ENCODE assay signal across 17 mouse cellular contexts in genomic region chr10:43100513-43100912, GRCm38 (mm10).
DNase-seq lines count a peak whose midpoint lies in the region; ATAC-seq and TF ChIP-seq lines count a peak whose summit lies in the region.
"Had no signal": no experiment of that assay in that cellular context is flagged by ENCODE, and none has a peak within 500 bp of the region (broad histone marks: within the 10 kb centered on the region; RNA-seq: fewer than 3 reads in every experiment).

No protein-coding gene starts in this region.

- H3K4me3 ChIP-seq in hindbrain, postnatal 0 days (ENCODE audit: low read length) = no peak overlapping the region
- H3K4me3 ChIP-seq in hindbrain, embryonic 11.5 days (ENCODE audit: low read depth, low read length) = no peak overlapping the region
- H3K4me3 ChIP-seq in midbrain, embryonic 10.5 days = no peak overlapping the region
- H3K4me3 ChIP-seq in midbrain, postnatal 0 days (ENCODE audit: low read depth, low read length) = no peak overlapping the region
- no peak overlapping the region for H3K4me3 ChIP-seq in intestine, embryonic 15.5 days (replicated peaks)
- H3K4me3 ChIP-seq: embryonic facial prominence, embryonic 15.5 days; neural tube, embryonic 12.5 days had no signal

- no peaks in the 10 kb centered on the region for H3K36me3 ChIP-seq in hindbrain, postnatal 0 days (ENCODE audit: insufficient read depth, low read length)
- no peaks in the 10 kb centered on the region for H3K36me3 ChIP-seq in hindbrain, embryonic 11.5 days (ENCODE audit: control insufficient read depth, insufficient read depth, low read length)
- H3K36me3 ChIP-seq in midbrain, embryonic 10.5 days = no peaks in the 10 kb centered on the region
- no peaks in the 10 kb centered on the region for H3K36me3 ChIP-seq in midbrain, postnatal 0 days (ENCODE audit: insufficient read depth, low read length)
- no peaks in the 10 kb centered on the region for H3K36me3 ChIP-seq in intestine, embryonic 15.5 days
- H3K36me3 ChIP-seq: embryonic facial prominence, embryonic 15.5 days; neural tube, embryonic 12.5 days had no signal

- TF ChIP-seq CTCF in hindbrain, postnatal 0 days (IDR thresholded peaks at IDR 0.05; ENCODE audit: low read depth) = no peak
- TF ChIP-seq CTCF in midbrain, postnatal 0 days (IDR thresholded peaks at IDR 0.05) = no peak

- no peak for DNase-seq in hindbrain, postnatal 0 days (ENCODE audit: low spot score)
- no peak for DNase-seq in hindbrain, embryonic 11.5 days (ENCODE audit: low spot score)
- DNase-seq in embryo, embryonic 11 days = peak; percentile 32
- DNase-seq in midbrain, embryonic 10.5 days (ENCODE audit: low spot score) = no peak
- no peak for DNase-seq in midbrain, postnatal 0 days (ENCODE audit: low spot score)
- DNase-seq: adrenal gland, postnatal 10 days; cerebellum, adult 9-11 months; kidney, adult 9 months; layer of hippocampus, postnatal 36 days; left cerebral cortex, postnatal 4 days; liver; thymus, postnatal 25 days had no signal

- ATAC-seq in hindbrain, postnatal 0 days = no peak
- ATAC-seq in hindbrain, embryonic 11.5 days (ENCODE audit: low FRiP score) = no peak
- no peak for ATAC-seq in midbrain, postnatal 0 days (ENCODE audit: low FRiP score)
- ATAC-seq in intestine, embryonic 15.5 days = no peak
- no peak for ATAC-seq in megakaryocyte-erythroid progenitor cell, adult 5-6 weeks (replicated peaks; ENCODE audit: low FRiP score, low TSS enrichment, poor library complexity, severe bottlenecking)
- ATAC-seq: lung, postnatal 0 days had no signal

- H3K9me3 ChIP-seq in hindbrain, postnatal 0 days (ENCODE audit: low read length) = no peaks in the 10 kb centered on the region
- no peaks in the 10 kb centered on the region for H3K9me3 ChIP-seq in hindbrain, embryonic 11.5 days (ENCODE audit: control insufficient read depth, low read length)
- H3K9me3 ChIP-seq in midbrain, embryonic 10.5 days (replicated peaks) = no peaks in the 10 kb centered on the region
- H3K9me3 ChIP-seq in midbrain, postnatal 0 days (ENCODE audit: low read length) = no peaks in the 10 kb centered on the region
- H3K9me3 ChIP-seq in intestine, embryonic 15.5 days = no peaks in the 10 kb centered on the region
- H3K9me3 ChIP-seq: embryonic facial prominence, embryonic 15.5 days; neural tube, embryonic 12.5 days had no signal

- peak overlapping the region; percentile 36; the same call in 1 of the 2 replicates for H3K27ac ChIP-seq in hindbrain, postnatal 0 days
- no peak overlapping the region for H3K27ac ChIP-seq in hindbrain, embryonic 11.5 days (ENCODE audit: low read depth, low read length)
- H3K27ac ChIP-seq in midbrain, embryonic 10.5 days (replicated peaks) = 0 out of 2 replicates have a peak overlapping the region, but pooled peaks have one; percentile 17
- no peak overlapping the region for H3K27ac ChIP-seq in midbrain, postnatal 0 days (ENCODE audit: low read depth, low read length)
- no peak overlapping the region for H3K27ac ChIP-seq in intestine, embryonic 15.5 days
- H3K27ac ChIP-seq: embryonic facial prominence, embryonic 15.5 days; neural tube, embryonic 12.5 days had no signal

- no peak overlapping the region for H3K4me2 ChIP-seq in hindbrain, postnatal 0 days (ENCODE audit: low read depth, low read length)
- H3K4me2 ChIP-seq in hindbrain, embryonic 11.5 days (replicated peaks; ENCODE audit: low read depth, low read length) = no peak overlapping the region
- no peak overlapping the region for H3K4me2 ChIP-seq in midbrain, postnatal 0 days (ENCODE audit: low read depth, low read length, poor library complexity, severe bottlenecking)
- no peak overlapping the region for H3K4me2 ChIP-seq in intestine, embryonic 15.5 days (replicated peaks)
- H3K4me2 ChIP-seq: embryonic facial prominence, embryonic 15.5 days; neural tube, embryonic 12.5 days had no signal

- peaks cover 8% of the 10 kb centered on the region; the same call in 1 of the 2 replicates for H3K4me1 ChIP-seq in hindbrain, postnatal 0 days (ENCODE audit: insufficient read depth, low read length)
- peaks cover 8% of the 10 kb centered on the region; the same call in 1 of the 2 replicates for H3K4me1 ChIP-seq in hindbrain, embryonic 11.5 days (replicated peaks; ENCODE audit: control insufficient read depth, insufficient read depth, low read length)
- H3K4me1 ChIP-seq in midbrain, embryonic 10.5 days = peaks cover 81% of the 10 kb centered on the region
- peaks cover 16% of the 10 kb centered on the region for H3K4me1 ChIP-seq in midbrain, postnatal 0 days (ENCODE audit: insufficient read depth, low read length)
- no peaks in the 10 kb centered on the region for H3K4me1 ChIP-seq in intestine, embryonic 15.5 days (replicated peaks)
- H3K4me1 ChIP-seq: embryonic facial prominence, embryonic 15.5 days had no signal

- WGBS in hindbrain, postnatal 0 days = 44% methylated on average over 5 of the region's 5 CpGs
- WGBS in hindbrain, embryonic 11.5 days = 44% methylated on average over 5 of the region's 5 CpGs
- WGBS in midbrain, embryonic 10.5 days = 43% methylated on average over 5 of the region's 5 CpGs
- 39% methylated on average over 5 of the region's 5 CpGs for WGBS in midbrain, postnatal 0 days
- 58% methylated on average over 5 of the region's 5 CpGs for WGBS in intestine, embryonic 15.5 days

- H3K9ac ChIP-seq in hindbrain, postnatal 0 days (replicated peaks; ENCODE audit: low read length) = no peak overlapping the region
- no peak overlapping the region for H3K9ac ChIP-seq in hindbrain, embryonic 11.5 days (ENCODE audit: low read depth, low read length)
- H3K9ac ChIP-seq in midbrain, postnatal 0 days (replicated peaks; ENCODE audit: low read length, poor library complexity, severe bottlenecking) = 0 out of 2 replicates have a peak overlapping the region, but pooled peaks have one; percentile 5
- H3K9ac ChIP-seq in intestine, embryonic 15.5 days = no peak overlapping the region
- H3K9ac ChIP-seq: embryonic facial prominence, embryonic 15.5 days; neural tube, embryonic 12.5 days had no signal

- no peaks in the 10 kb centered on the region for H3K27me3 ChIP-seq in hindbrain, postnatal 0 days (ENCODE audit: insufficient read depth, low read length)
- no peaks in the 10 kb centered on the region for H3K27me3 ChIP-seq in hindbrain, embryonic 11.5 days (ENCODE audit: control insufficient read depth, insufficient read depth, low read length)
- no peaks in the 10 kb centered on the region for H3K27me3 ChIP-seq in midbrain, embryonic 10.5 days (ENCODE audit: low read depth, poor library complexity, severe bottlenecking)
- no peaks in the 10 kb centered on the region for H3K27me3 ChIP-seq in midbrain, postnatal 0 days (ENCODE audit: insufficient read depth, low read length)
- no peaks in the 10 kb centered on the region for H3K27me3 ChIP-seq in intestine, embryonic 15.5 days (replicated peaks)
- H3K27me3 ChIP-seq: embryonic facial prominence, embryonic 15.5 days; neural tube, embryonic 12.5 days had no signal

Comparison
In these comparisons a context has a peak if more than half of its experiments do, and no peak if none do; other contexts are left out.
1. H3K27ac ChIP-seq: peak in hindbrain, postnatal 0 days (single experiment) and midbrain, embryonic 10.5 days (single experiment); none in hindbrain, embryonic 11.5 days (single experiment), midbrain, postnatal 0 days (single experiment) and intestine, embryonic 15.5 days (single experiment).